Comparison of ENCODE assay signal across 7 mouse cellular contexts in the genomic region with DNA sequence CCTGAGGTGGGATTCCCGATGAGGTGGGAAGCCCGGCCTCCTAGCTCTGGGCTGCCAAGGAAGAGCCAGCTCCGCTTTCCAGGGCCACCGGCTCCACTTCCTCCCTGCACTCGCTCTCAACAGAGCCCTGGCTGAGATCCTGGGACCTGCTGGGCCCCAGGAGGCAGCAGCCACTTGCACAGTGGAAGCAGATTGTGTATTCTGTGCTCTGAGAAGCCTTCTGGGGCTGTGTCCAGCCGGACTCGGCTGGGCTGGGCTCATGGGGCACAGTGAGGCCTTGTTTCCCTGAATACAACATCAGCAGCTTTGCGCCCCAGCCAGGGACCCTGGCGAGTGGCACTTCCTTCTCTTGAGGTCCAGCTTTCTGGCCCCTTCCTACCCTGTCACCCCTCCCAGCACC. TPM values are rescaled to one million over a fixed set of nuclear protein-coding genes. Genes with fewer than 3 reads are reported as not detected.
DNase-seq lines count a peak whose midpoint lies in the region; ATAC-seq and TF ChIP-seq lines count a peak whose summit lies in the region.

No protein-coding gene starts in this region.

- DNase-seq in lung, adult 2 months, result peak; percentile 28
- DNase-seq in lung, postnatal 14 days, result no peak
- no peak for DNase-seq in embryonic facial prominence, embryonic 10.5 days (ENCODE audit: low spot score)
- peak; percentile 81 for DNase-seq in hindbrain, postnatal 0 days (ENCODE audit: low spot score)
- DNase-seq in urinary bladder, adult 18-20 months (ENCODE audit: low spot score in 2 of 2), result no peak
- no peak for DNase-seq in ovary, postnatal 36 days (ENCODE audit: low spot score)

- no peaks in the 10 kb centered on the region; the same call in 1 of the 2 replicates for H3K36me3 ChIP-seq in embryonic facial prominence, embryonic 10.5 days (replicated peaks)
- H3K36me3 ChIP-seq in hindbrain, postnatal 0 days (ENCODE audit: insufficient read depth, low read length), result no peaks in the 10 kb centered on the region
- H3K36me3 ChIP-seq in macrophage (ENCODE audit: inconsistent target), result peaks cover 18% of the 10 kb centered on the region

- peaks cover 50% of the 10 kb centered on the region for H3K27me3 ChIP-seq in embryonic facial prominence, embryonic 10.5 days (replicated peaks; ENCODE audit: low read depth, poor library complexity, severe bottlenecking)
- no peaks in the 10 kb centered on the region for H3K27me3 ChIP-seq in hindbrain, postnatal 0 days (ENCODE audit: insufficient read depth, low read length)

- no peaks in the 10 kb centered on the region for H3K9me3 ChIP-seq in embryonic facial prominence, embryonic 10.5 days
- H3K9me3 ChIP-seq in hindbrain, postnatal 0 days (ENCODE audit: low read length), result no peaks in the 10 kb centered on the region

- H3K27ac ChIP-seq in embryonic facial prominence, embryonic 10.5 days (replicated peaks), result no peak overlapping the region; the same call in 1 of the 2 replicates
- H3K27ac ChIP-seq in hindbrain, postnatal 0 days, result peak overlapping the region; percentile 65
- peak overlapping the region; percentile 99 for H3K27ac ChIP-seq in macrophage

- peaks cover 17% of the 10 kb centered on the region for H3K4me1 ChIP-seq in lung, adult 2 months (ENCODE audit: control insufficient read depth, insufficient read depth, low read length)
- H3K4me1 ChIP-seq in embryonic facial prominence, embryonic 10.5 days, result peaks cover 64% of the 10 kb centered on the region
- H3K4me1 ChIP-seq in hindbrain, postnatal 0 days (ENCODE audit: insufficient read depth, low read length), result peaks cover 41% of the 10 kb centered on the region

- H3K79me2 ChIP-seq in macrophage (ENCODE audit: inconsistent target), result peaks cover 76% of the 10 kb centered on the region

- no peak for TF ChIP-seq CTCF in lung, adult 2 months (IDR thresholded peaks at IDR 0.05; ENCODE audit: insufficient read depth, low read length)
- no peak for TF ChIP-seq CTCF in hindbrain, postnatal 0 days (IDR thresholded peaks at IDR 0.05; ENCODE audit: low read depth)

- 38% methylated on average over 9 of the region's 9 CpGs for WGBS in lung, adult 2 months
- 54% methylated on average over 9 of the region's 9 CpGs for WGBS in embryonic facial prominence, embryonic 10.5 days
- 31% methylated on average over 9 of the region's 9 CpGs for WGBS in hindbrain, postnatal 0 days
- WGBS in macrophage (ENCODE audit: missing documents), result 71% methylated on average over 9 of the region's 9 CpGs

- ATAC-seq in hindbrain, postnatal 0 days, result peak; percentile 63; the same call in 1 of the 2 replicates

- H3K4me2 ChIP-seq in hindbrain, postnatal 0 days (ENCODE audit: low read depth, low read length), result peak overlapping the region; percentile 84

- TF ChIP-seq POLR2A in lung, adult 2 months (IDR thresholded peaks at IDR 0.05; ENCODE audit: borderline replicate concordance, extremely low read depth, low read depth, low read length), result no peak

- peak overlapping the region; percentile 7 for H3K4me3 ChIP-seq in lung, adult 2 months (replicated peaks; ENCODE audit: extremely low read depth, low read depth, low read length)
- H3K4me3 ChIP-seq in embryonic facial prominence, embryonic 10.5 days, result 0 out of 2 replicates have a peak overlapping the region, but pooled peaks have one; percentile 9
- H3K4me3 ChIP-seq in hindbrain, postnatal 0 days (ENCODE audit: low read length), result peak overlapping the region; percentile 14
- H3K4me3 ChIP-seq in macrophage (ENCODE audit: inconsistent target), result peak overlapping the region; percentile 99

- no peak overlapping the region for H3K9ac ChIP-seq in hindbrain, postnatal 0 days (replicated peaks; ENCODE audit: low read length)

RNA-seq across cellular contexts. Expression of a gene that starts 2.8 kb away (rescaled TPM):
- 95.0 and 116 TPM in 2 replicates for polyA plus RNA-seq in lung, adult 2 months (2012; rRNA removed)
- polyA plus RNA-seq in embryonic facial prominence, embryonic 10.5 days (2016; fragmentation: Nextera tagmentation; extraction: Ambion mirVana), result 40.7 and 41.8 TPM in 2 replicates
- total RNA-seq in hindbrain, postnatal 0 days (2014; rRNA removed), result 39.4 and 49.2 TPM in 2 replicates
- polyA plus RNA-seq in hindbrain, postnatal 0 days (2015; fragmentation: Nextera tagmentation; extraction: Ambion mirVana), result 62.5 and 64.8 TPM in 2 replicates
- 100 to 1,000 TPM in 19 of 26 experiments, 10 to 100 TPM in 7; 72.5 to 159 (median 125) TPM for total RNA-seq in macrophage (2018; cell fraction: chromatin; rRNA removed)
- 100 to 1,000 TPM; 542 to 790 (median 645) TPM for total RNA-seq in macrophage (2018; cell fraction: cytosol; rRNA removed)
- 100 to 1,000 TPM; 163 to 462 (median 284) TPM for total RNA-seq in macrophage (2018; cell fraction: nucleus; rRNA removed)
- polyA plus RNA-seq in macrophage (2018), result 472 to 767 TPM (median 504 TPM) in 3 replicates

RNA-seq across cellular contexts. Expression of a gene that starts 25.8 kb away (rescaled TPM):
- 4.7 TPM in 1 of 2 replicates, not detected in the other for polyA plus RNA-seq in lung, adult 2 months (2012; rRNA removed)
- polyA plus RNA-seq in embryonic facial prominence, embryonic 10.5 days (2016; fragmentation: Nextera tagmentation; extraction: Ambion mirVana), result not detected in 2 replicates
- total RNA-seq in hindbrain, postnatal 0 days (2014; rRNA removed), result not detected in 2 replicates
- not detected in 2 replicates for polyA plus RNA-seq in hindbrain, postnatal 0 days (2015; fragmentation: Nextera tagmentation; extraction: Ambion mirVana)
- total RNA-seq in macrophage (2018; cell fraction: chromatin; rRNA removed), result not detected
- total RNA-seq in macrophage (2018; cell fraction: cytosol; rRNA removed), result not detected
- total RNA-seq in macrophage (2018; cell fraction: nucleus; rRNA removed), result not detected
- not detected in 3 replicates for polyA plus RNA-seq in macrophage (2018)

RNA-seq across cellular contexts. Expression of a gene that starts 45.9 kb away (rescaled TPM):
- polyA plus RNA-seq in lung, adult 2 months (2012; rRNA removed), result 1.5 and 37.8 TPM in 2 replicates
- polyA plus RNA-seq in embryonic facial prominence, embryonic 10.5 days (2016; fragmentation: Nextera tagmentation; extraction: Ambion mirVana), result not detected in 2 replicates
- not detected in 2 replicates for total RNA-seq in hindbrain, postnatal 0 days (2014; rRNA removed)
- polyA plus RNA-seq in hindbrain, postnatal 0 days (2015; fragmentation: Nextera tagmentation; extraction: Ambion mirVana), result 0.23 and 0.26 TPM in 2 replicates
- total RNA-seq in macrophage (2018; cell fraction: chromatin; rRNA removed), result not detected
- not detected for total RNA-seq in macrophage (2018; cell fraction: cytosol; rRNA removed)
- total RNA-seq in macrophage (2018; cell fraction: nucleus; rRNA removed), result not detected
- not detected in 3 replicates for polyA plus RNA-seq in macrophage (2018)

Comparison
In these comparisons a context has a peak if more than half of its experiments do, and no peak if none do; other contexts are left out.
1. DNase-seq: peak in lung, adult 2 months (single experiment) and hindbrain, postnatal 0 days (single experiment); none in lung, postnatal 14 days (single experiment), embryonic facial prominence, embryonic 10.5 days (single experiment), urinary bladder, adult 18-20 months (0 of 2) and ovary, postnatal 36 days (single experiment).
2. H3K4me3 ChIP-seq: peak in every context shown above with its lines; median percentile 99 in macrophage; 14 in hindbrain, postnatal 0 days; 9 in embryonic facial prominence, embryonic 10.5 days; 7 in lung, adult 2 months.